Mouse (Mus musculus): Measurements from ENCODE around the gene Ndnf.

GRCm38 (mm10) chr6:65662050-65662449 is 9.3 kb upstream of the Ndnf start:
- TF ChIP-seq GATA1 (IDR thresholded peaks at IDR 0.05; ENCODE audit: borderline replicate concordance, low read length) (no peak), FLI1 (IDR thresholded peaks at IDR 0.05; ENCODE audit: low read length) (no peak)

All from megakaryocyte, embryonic 14.5 days (primary cell).